Comparison of ENCODE assay signal across 18 mouse cellular contexts in genomic region chr16:78337226-78337625, GRCm38 (mm10). TPM values are rescaled to one million over a fixed set of nuclear protein-coding genes. Genes with fewer than 3 reads are reported as not detected.
DNase-seq lines count a peak whose midpoint lies in the region; ATAC-seq and TF ChIP-seq lines count a peak whose summit lies in the region.
"Had no signal": no experiment of that assay in that cellular context is flagged by ENCODE, and none has a peak within 500 bp of the region (broad histone marks: within the 10 kb centered on the region; RNA-seq: fewer than 3 reads in every experiment).

No protein-coding gene starts in this region.

- ATAC-seq in forebrain, embryonic 11.5 days (replicated peaks; ENCODE audit: low FRiP score) = no peak
- no peak for ATAC-seq in forebrain, postnatal 0 days
- peak; percentile 90 for ATAC-seq in kidney, embryonic 16.5 days (ENCODE audit: low FRiP score, low TSS enrichment)
- ATAC-seq: forebrain, embryonic 16.5 days had no signal

- DNase-seq in forebrain, embryonic 11.5 days (ENCODE audit: low spot score) = peak; percentile 44
- DNase-seq in forebrain, postnatal 0 days = no peak
- no peak for DNase-seq in kidney, adult 18-20 months
- peak; percentile 23 for DNase-seq in adrenal gland, postnatal 10 days
- DNase-seq in naive thymus-derived CD4-positive, alpha-beta T cell, adult 2 months (ENCODE audit: low read depth) = peak; percentile 10
- no peak for DNase-seq in embryo, embryonic 10 days (ENCODE audit: low spot score)
- DNase-seq in left cerebral cortex, adult 9 months (ENCODE audit: low spot score in 2 of 2) = no peak
- DNase-seq: cerebellum, postnatal 10 days; embryo, embryonic 11 days; heart, adult 2 months; kidney, adult 8-10 months; left cerebral cortex, postnatal 4 days; lung, adult 18-20 months; spleen, adult 18-20 months had no signal

- no peak for TF ChIP-seq CTCF in forebrain, postnatal 0 days (IDR thresholded peaks at IDR 0.05; ENCODE audit: low read depth)

- no peak overlapping the region for H3K27ac ChIP-seq in forebrain, embryonic 11.5 days (ENCODE audit: low read depth, low read length)
- H3K27ac ChIP-seq in forebrain, postnatal 0 days (ENCODE audit: low read depth, low read length) = no peak overlapping the region
- 0 out of 2 replicates have a peak overlapping the region, but pooled peaks have one; percentile 3 for H3K27ac ChIP-seq in kidney, embryonic 16.5 days (ENCODE audit: low read length)
- H3K27ac ChIP-seq: heart, adult 2 months; hindbrain, embryonic 13.5 days had no signal

- no peak overlapping the region for H3K4me3 ChIP-seq in forebrain, embryonic 11.5 days (ENCODE audit: low read depth, low read length)
- no peak overlapping the region for H3K4me3 ChIP-seq in forebrain, postnatal 0 days (ENCODE audit: low read depth, low read length)
- no peak overlapping the region for H3K4me3 ChIP-seq in kidney, embryonic 16.5 days (ENCODE audit: low read length)
- H3K4me3 ChIP-seq: heart, adult 2 months; hindbrain, embryonic 13.5 days had no signal

- H3K9me3 ChIP-seq in forebrain, embryonic 11.5 days (ENCODE audit: control insufficient read depth, low read length) = no peaks in the 10 kb centered on the region
- no peaks in the 10 kb centered on the region for H3K9me3 ChIP-seq in forebrain, postnatal 0 days (ENCODE audit: low read length)
- H3K9me3 ChIP-seq in kidney, embryonic 16.5 days (ENCODE audit: low read length) = no peaks in the 10 kb centered on the region
- H3K9me3 ChIP-seq: hindbrain, embryonic 13.5 days had no signal

- WGBS in forebrain, embryonic 11.5 days = 79% methylated on average over 8 of the region's 8 CpGs
- 71% methylated on average over 8 of the region's 8 CpGs for WGBS in forebrain, postnatal 0 days
- 19% methylated on average over 8 of the region's 8 CpGs for WGBS in kidney, embryonic 16.5 days

- no peaks in the 10 kb centered on the region for H3K27me3 ChIP-seq in forebrain, embryonic 11.5 days (ENCODE audit: control insufficient read depth, insufficient read depth, low read length)
- no peaks in the 10 kb centered on the region for H3K27me3 ChIP-seq in forebrain, postnatal 0 days (ENCODE audit: insufficient read depth, low read length)
- H3K27me3 ChIP-seq in kidney, embryonic 16.5 days (ENCODE audit: insufficient read depth, low read length) = no peaks in the 10 kb centered on the region
- H3K27me3 ChIP-seq: hindbrain, embryonic 13.5 days had no signal

- no peak overlapping the region for H3K9ac ChIP-seq in forebrain, embryonic 11.5 days (ENCODE audit: low read length)
- no peak overlapping the region for H3K9ac ChIP-seq in forebrain, postnatal 0 days
- 0 out of 2 replicates have a peak overlapping the region, but pooled peaks have one; percentile 35 for H3K9ac ChIP-seq in kidney, embryonic 16.5 days (replicated peaks; ENCODE audit: low read length)
- H3K9ac ChIP-seq: hindbrain, embryonic 13.5 days had no signal

- H3K4me2 ChIP-seq in forebrain, embryonic 11.5 days (ENCODE audit: low read depth, low read length, severe bottlenecking) = no peak overlapping the region
- H3K4me2 ChIP-seq in forebrain, postnatal 0 days (ENCODE audit: low read depth) = no peak overlapping the region
- no peak overlapping the region for H3K4me2 ChIP-seq in kidney, embryonic 16.5 days (replicated peaks; ENCODE audit: low read depth, low read length)
- H3K4me2 ChIP-seq: hindbrain, embryonic 13.5 days; midbrain, embryonic 11.5 days had no signal

- peaks cover 7% of the 10 kb centered on the region; the same call in 1 of the 2 replicates for H3K36me3 ChIP-seq in forebrain, embryonic 11.5 days (ENCODE audit: control insufficient read depth, insufficient read depth, low read length)
- H3K36me3 ChIP-seq in forebrain, postnatal 0 days (ENCODE audit: insufficient read depth) = peaks cover 46% of the 10 kb centered on the region
- H3K36me3 ChIP-seq in kidney, embryonic 16.5 days (ENCODE audit: insufficient read depth, low read length) = peaks cover 26% of the 10 kb centered on the region

- no peaks in the 10 kb centered on the region for H3K4me1 ChIP-seq in forebrain, embryonic 11.5 days (replicated peaks; ENCODE audit: control insufficient read depth, insufficient read depth, low read length)
- no peaks in the 10 kb centered on the region for H3K4me1 ChIP-seq in forebrain, postnatal 0 days (ENCODE audit: insufficient read depth)
- peaks cover 7% of the 10 kb centered on the region; the same call in 1 of the 2 replicates for H3K4me1 ChIP-seq in kidney, embryonic 16.5 days (ENCODE audit: insufficient read depth, low read length)
- H3K4me1 ChIP-seq: hindbrain, embryonic 13.5 days had no signal

RNA-seq across cellular contexts. Expression of gene Cxadr, which starts 35.9 kb away (rescaled TPM):
- 57.1 and 63.4 TPM in 2 replicates for polyA plus RNA-seq in forebrain, embryonic 11.5 days (2014; fragmentation: Nextera tagmentation; extraction: Ambion mirVana)
- 331 and 396 TPM in 2 replicates for total RNA-seq in forebrain, postnatal 0 days (2014; rRNA removed)
- 118 and 156 TPM in 2 replicates for polyA plus RNA-seq in forebrain, postnatal 0 days (2015; fragmentation: Nextera tagmentation; extraction: Ambion mirVana)
- 37.2 and 39.3 TPM in 2 replicates for polyA plus RNA-seq in kidney, embryonic 16.5 days (2015; fragmentation: Nextera tagmentation; extraction: Ambion mirVana)
- total RNA-seq in adrenal gland, postnatal 10 days (2021) = 10 to 100 TPM; 21.0 to 24.7 TPM

RNA-seq across cellular contexts. Expression of gene Btg3, which starts 39.8 kb away (rescaled TPM):
- polyA plus RNA-seq in forebrain, embryonic 11.5 days (2014; fragmentation: Nextera tagmentation; extraction: Ambion mirVana) = 51.2 and 57.7 TPM in 2 replicates
- 7.5 and 9.8 TPM in 2 replicates for total RNA-seq in forebrain, postnatal 0 days (2014; rRNA removed)
- 19.7 and 20.2 TPM in 2 replicates for polyA plus RNA-seq in forebrain, postnatal 0 days (2015; fragmentation: Nextera tagmentation; extraction: Ambion mirVana)
- polyA plus RNA-seq in kidney, embryonic 16.5 days (2015; fragmentation: Nextera tagmentation; extraction: Ambion mirVana) = 24.7 and 33.1 TPM in 2 replicates
- total RNA-seq in adrenal gland, postnatal 10 days (2021) = 10 to 100 TPM; 17.4 to 36.3 TPM

Comparison
In these comparisons a context has a peak if more than half of its experiments do, and no peak if none do; other contexts are left out.
1. DNase-seq: peak in forebrain, embryonic 11.5 days (single experiment), adrenal gland, postnatal 10 days (single experiment) and naive thymus-derived CD4-positive, alpha-beta T cell, adult 2 months (single experiment); none in forebrain, postnatal 0 days (single experiment), kidney, adult 18-20 months (single experiment), embryo, embryonic 10 days (single experiment) and left cerebral cortex, adult 9 months (0 of 2).